Mouse (Mus musculus) right cerebral cortex, postnatal 25 days (tissue): ENCODE measurements around the gene Cacna1a.

Experiments used
- DNase-seq: peaks from one replicate; pipeline ENCODE4 v3.0.0; 2022

Cacna1a gene

GRCm38 (mm10) chr8:84639162-84640009, 251.1 kb downstream of the Cacna1a start:
- DNase-seq: peak; percentile 96

GRCm38 (mm10) chr8:84640010-84640588, 251.9 kb downstream of the Cacna1a start:
- DNase-seq: no peak

- no peak for DNase-seq
Measured at GRCm38 (mm10) chr8:84640617-84641294, 252.5 kb downstream of the Cacna1a start.

GRCm38 (mm10) chr8:84641578-84642361, 253.5 kb downstream of the Cacna1a start:
- no peak for DNase-seq

- DNase-seq: no peak
Measured at GRCm38 (mm10) chr8:84643019-84643418, 254.8 kb downstream of the Cacna1a start.

GRCm38 (mm10) chr8:84646800-84647199, 258.6 kb downstream of the Cacna1a start:
- DNase-seq: no peak

- DNase-seq: no peak
Measured at GRCm38 (mm10) chr8:84647461-84647901, 259.2 kb downstream of the Cacna1a start.

- DNase-seq: no peak
Measured at GRCm38 (mm10) chr8:84650213-84650612, 262.0 kb downstream of the Cacna1a start.

GRCm38 (mm10) chr8:84653092-84653631, 264.9 kb downstream of the Cacna1a start:
- DNase-seq: no peak

GRCm38 (mm10) chr8:84654597-84654996, 266.4 kb downstream of the Cacna1a start:
- no peak for DNase-seq

GRCm38 (mm10) chr8:84655336-84656190, 267.3 kb downstream of the Cacna1a start:
- no peak for DNase-seq

GRCm38 (mm10) chr8:84656191-84656525, 267.9 kb downstream of the Cacna1a start:
- no peak for DNase-seq

GRCm38 (mm10) chr8:84656641-84657126, 268.4 kb downstream of the Cacna1a start:
- no peak for DNase-seq

GRCm38 (mm10) chr8:84657203-84657602, 269.0 kb downstream of the Cacna1a start:
- no peak for DNase-seq

- no peak for DNase-seq
Measured at GRCm38 (mm10) chr8:84657680-84658079, 269.4 kb downstream of the Cacna1a start.

- DNase-seq: no peak
Measured at GRCm38 (mm10) chr8:84658951-84659350, 270.7 kb downstream of the Cacna1a start.

- no peak for DNase-seq
Measured at GRCm38 (mm10) chr8:84659936-84660818, 271.9 kb downstream of the Cacna1a start.

GRCm38 (mm10) chr8:84660819-84661457, 272.7 kb downstream of the Cacna1a start:
- no peak for DNase-seq

GRCm38 (mm10) chr8:84661458-84661871, 273.2 kb downstream of the Cacna1a start:
- peak; percentile 58 for DNase-seq
